Mouse (Mus musculus) T-helper 2 cell (primary cell): ENCODE measurements around the gene Pir.

Experiments used
- in situ Hi-C: fragments of 300-600 bp; cut with MboI, MseI; formaldehyde crosslinking; loops from one replicate; pipeline ENCODE4 v1.15.1; 2025; ENCODE audit warnings: high pct_unique_total_duplicates

Pir gene

GRCm38 (mm10) chrX:164269285-164269761, at the start of gene Pir:
Pir (plus strand) TSS chrX:164269371.
- in situ Hi-C loops = no loop called here

- in situ Hi-C loops = no loop called here
Measured at GRCm38 (mm10) chrX:164221989-164222388, 47.2 kb upstream of the Pir start.

- in situ Hi-C loops = no loop called here
Measured at GRCm38 (mm10) chrX:164233380-164233779, 35.8 kb upstream of the Pir start.

- in situ Hi-C loops = no loop called here
Measured at GRCm38 (mm10) chrX:164245714-164246113, 23.5 kb upstream of the Pir start.

- in situ Hi-C loops = no loop called here
Measured at GRCm38 (mm10) chrX:164246722-164247121, 22.4 kb upstream of the Pir start.

- in situ Hi-C loops = no loop called here
Measured at GRCm38 (mm10) chrX:164256527-164256926, 12.6 kb upstream of the Pir start.

GRCm38 (mm10) chrX:164258057-164258456, 11.1 kb upstream of the Pir start, which contains the start of gene Bmx:
Bmx (minus strand) TSS chrX:164258193.
- in situ Hi-C loops = no loop called here

- in situ Hi-C loops = no loop called here
Measured at GRCm38 (mm10) chrX:164258662-164259061, 10.5 kb upstream of the Pir start.

- in situ Hi-C loops = no loop called here
Measured at GRCm38 (mm10) chrX:164262286-164262685, 6.9 kb upstream of the Pir start.

- in situ Hi-C loops = no loop called here
Measured at GRCm38 (mm10) chrX:164264861-164265260, 4.3 kb upstream of the Pir start.

- in situ Hi-C loops = no loop called here
Measured at GRCm38 (mm10) chrX:164270603-164271002, 1.4 kb downstream of the Pir start.

- in situ Hi-C loops = no loop called here
Measured at GRCm38 (mm10) chrX:164275536-164275935, 6.4 kb downstream of the Pir start.

- in situ Hi-C loops = loop anchor here (10.0 kb wide), 1 partner anchor 96 kb away; no protein-coding TSS in a partner anchor
Measured at GRCm38 (mm10) chrX:164280918-164281647, 11.9 kb downstream of the Pir start.

GRCm38 (mm10) chrX:164283808-164284207, 14.6 kb downstream of the Pir start:
- in situ Hi-C loops = loop anchor here (10.0 kb wide), 1 partner anchor 99 kb away; no protein-coding TSS in a partner anchor

GRCm38 (mm10) chrX:164287077-164287476, 17.9 kb downstream of the Pir start:
- in situ Hi-C loops = loop anchor here (10.0 kb wide), 1 partner anchor 102 kb away; no protein-coding TSS in a partner anchor

GRCm38 (mm10) chrX:164291147-164291546, 22.0 kb downstream of the Pir start:
- in situ Hi-C loops = no loop called here

- in situ Hi-C loops = no loop called here
Measured at GRCm38 (mm10) chrX:164306250-164306649, 37.1 kb downstream of the Pir start.

GRCm38 (mm10) chrX:164313876-164314275, 44.7 kb downstream of the Pir start:
- in situ Hi-C loops = no loop called here

GRCm38 (mm10) chrX:164318554-164318953, 49.4 kb downstream of the Pir start:
- in situ Hi-C loops = no loop called here

- in situ Hi-C loops = no loop called here
Measured at GRCm38 (mm10) chrX:164320031-164320430, 50.9 kb downstream of the Pir start.

GRCm38 (mm10) chrX:164322492-164322891, 53.3 kb downstream of the Pir start:
- in situ Hi-C loops = no loop called here

- in situ Hi-C loops = no loop called here
Measured at GRCm38 (mm10) chrX:164323391-164323913, 54.3 kb downstream of the Pir start.

- in situ Hi-C loops = no loop called here
Measured at GRCm38 (mm10) chrX:164330351-164330750, 61.2 kb downstream of the Pir start.
